Mouse (Mus musculus): ENCODE results near the gene Wt1. TPM values are rescaled to one million over a fixed set of nuclear protein-coding genes. Genes with fewer than 3 reads are reported as not detected.

The Wt1 gene
- polyA plus RNA-seq, 1 experiment from 2014 or later: 26.1 TPM

- Histone ChIP-seq H3K36me3 (no peaks in the 10 kb centered on the region), H3K27ac (replicated peaks) (peak overlapping the region; percentile 76), H3K4me2 (peak overlapping the region; percentile 67), H3K4me3 (peak overlapping the region; percentile 58), H3K9ac (peak overlapping the region; percentile 84), H3K4me1 (peaks cover 39% of the 10 kb centered on the region), H3K9me3 (no peaks in the 10 kb centered on the region), H3K27me3 (replicated peaks) (peaks cover 97% of the 10 kb centered on the region)
- under 1% methylated on average over 89 of the region's 92 CpGs for WGBS
- ATAC-seq (ENCODE audit: extremely low read depth, insufficient number of reproducible peaks, low FRiP score, low TSS enrichment): no peak
Observed at GRCm38 (mm10) chr2:105126691-105127530, 582 bp downstream of the Wt1 start.

- peaks cover 42% of the 10 kb centered on the region for H3K4me1 ChIP-seq
- ATAC-seq (ENCODE audit: extremely low read depth, insufficient number of reproducible peaks, low FRiP score, low TSS enrichment): no peak
- peaks cover 99% of the 10 kb centered on the region for H3K27me3 ChIP-seq (replicated peaks)
- H3K36me3 ChIP-seq: no peaks in the 10 kb centered on the region
- H3K4me2 ChIP-seq: peak overlapping the region; percentile 67
- peak overlapping the region; percentile 76 for H3K27ac ChIP-seq (replicated peaks)
- 2% methylated on average over 52 of the region's 52 CpGs for WGBS
- peak overlapping the region; percentile 84 for H3K9ac ChIP-seq
- peak overlapping the region; percentile 58 for H3K4me3 ChIP-seq
- H3K9me3 ChIP-seq: no peaks in the 10 kb centered on the region
Observed at GRCm38 (mm10) chr2:105127531-105128480, 1.5 kb downstream of the Wt1 start.

GRCm38 (mm10) chr2:105128564-105128963 lies 2.2 kb downstream of the Wt1 start:
- peak overlapping the region; percentile 58 for H3K4me3 ChIP-seq
- H3K9ac ChIP-seq: peak overlapping the region; percentile 84
- 6% methylated on average over 12 of the region's 12 CpGs for whole genome bisulfite sequencing
- H3K36me3 ChIP-seq: no peaks in the 10 kb centered on the region
- H3K27me3 ChIP-seq (replicated peaks): peaks cover 99% of the 10 kb centered on the region
- H3K27ac ChIP-seq (replicated peaks): peak overlapping the region; percentile 32; the same call in 1 of the 2 replicates
- H3K4me1 ChIP-seq: peaks cover 44% of the 10 kb centered on the region
- no peaks in the 10 kb centered on the region for H3K9me3 ChIP-seq
- ATAC-seq (ENCODE audit: extremely low read depth, insufficient number of reproducible peaks, low FRiP score, low TSS enrichment): no peak
- H3K4me2 ChIP-seq: peak overlapping the region; percentile 67

GRCm38 (mm10) chr2:105130351-105131060 lies 4.2 kb downstream of the Wt1 start:
- Histone ChIP-seq H3K9ac (peak overlapping the region; percentile 73), H3K4me2 (peak overlapping the region; percentile 67), H3K9me3 (no peaks in the 10 kb centered on the region), H3K36me3 (no peaks in the 10 kb centered on the region), H3K4me1 (peaks cover 56% of the 10 kb centered on the region), H3K27ac (replicated peaks) (peak overlapping the region; percentile 61), H3K27me3 (replicated peaks) (peaks cover 99% of the 10 kb centered on the region), H3K4me3 (peak overlapping the region; percentile 58)
- ATAC-seq (ENCODE audit: extremely low read depth, insufficient number of reproducible peaks, low FRiP score, low TSS enrichment): no peak
- under 1% methylated on average over 32 of the region's 32 CpGs for WGBS

- no peak for ATAC-seq (ENCODE audit: extremely low read depth, insufficient number of reproducible peaks, low FRiP score, low TSS enrichment)
- WGBS: 8% methylated on average over 12 of the region's 12 CpGs
- no peaks in the 10 kb centered on the region for H3K36me3 ChIP-seq
- peak overlapping the region; percentile 61 for H3K27ac ChIP-seq (replicated peaks)
- peaks cover 54% of the 10 kb centered on the region for H3K4me1 ChIP-seq
- H3K27me3 ChIP-seq (replicated peaks): peaks cover 99% of the 10 kb centered on the region
- H3K9ac ChIP-seq: peak overlapping the region; percentile 73
- no peaks in the 10 kb centered on the region for H3K9me3 ChIP-seq
- peak overlapping the region; percentile 58 for H3K4me3 ChIP-seq
- H3K4me2 ChIP-seq: peak overlapping the region; percentile 67
Observed at GRCm38 (mm10) chr2:105131061-105131810, 4.9 kb downstream of the Wt1 start.

- ATAC-seq (ENCODE audit: extremely low read depth, insufficient number of reproducible peaks, low FRiP score, low TSS enrichment): no peak
- no peaks in the 10 kb centered on the region for H3K36me3 ChIP-seq
- H3K27ac ChIP-seq (replicated peaks): peak overlapping the region; percentile 39; the same call in 1 of the 2 replicates
- H3K9ac ChIP-seq: 0 out of 2 replicates have a peak overlapping the region, but pooled peaks have one; percentile 73
- H3K4me3 ChIP-seq: 0 out of 2 replicates have a peak overlapping the region, but pooled peaks have one; percentile 22
- H3K27me3 ChIP-seq (replicated peaks): peaks cover 99% of the 10 kb centered on the region
- H3K9me3 ChIP-seq: no peaks in the 10 kb centered on the region
- peaks cover 49% of the 10 kb centered on the region for H3K4me1 ChIP-seq
- peak overlapping the region; percentile 67 for H3K4me2 ChIP-seq
- 10% methylated on average over 2 of the region's 2 CpGs for whole genome bisulfite sequencing
Observed at GRCm38 (mm10) chr2:105131811-105132100, 5.4 kb downstream of the Wt1 start.

GRCm38 (mm10) chr2:105132300-105132699 lies 6.0 kb downstream of the Wt1 start:
- WGBS: 4% methylated on average over 17 of the region's 17 CpGs
- H3K4me2 ChIP-seq: peak overlapping the region; percentile 67

GRCm38 (mm10) chr2:105132933-105133795 lies 6.8 kb downstream of the Wt1 start:
- peak overlapping the region; percentile 33 for H3K4me3 ChIP-seq
- no peak for ATAC-seq (ENCODE audit: extremely low read depth, insufficient number of reproducible peaks, low FRiP score, low TSS enrichment)

More at GRCm38 (mm10) chr2:105132300-105132699, 6.0 kb downstream of the Wt1 start:
- H3K4me1 ChIP-seq: peaks cover 44% of the 10 kb centered on the region
- peaks cover 99% of the 10 kb centered on the region for H3K27me3 ChIP-seq (replicated peaks)
- no peaks in the 10 kb centered on the region for H3K9me3 ChIP-seq
- H3K27ac ChIP-seq (replicated peaks): peak overlapping the region; percentile 71
- peak overlapping the region; percentile 22 for H3K4me3 ChIP-seq
- peak overlapping the region; percentile 73 for H3K9ac ChIP-seq
- H3K36me3 ChIP-seq: no peaks in the 10 kb centered on the region
- ATAC-seq (ENCODE audit: extremely low read depth, insufficient number of reproducible peaks, low FRiP score, low TSS enrichment): no peak

GRCm38 (mm10) chr2:105134296-105134695 lies 8.0 kb downstream of the Wt1 start:
- Histone ChIP-seq H3K36me3 (no peaks in the 10 kb centered on the region), H3K4me1 (peaks cover 44% of the 10 kb centered on the region), H3K9me3 (no peaks in the 10 kb centered on the region), H3K27ac (replicated peaks) (peak overlapping the region; percentile 48), H3K27me3 (replicated peaks) (peaks cover 96% of the 10 kb centered on the region), H3K9ac (peak overlapping the region; percentile 50; the same call in 1 of the 2 replicates), H3K4me3 (peak overlapping the region; percentile 28), H3K4me2 (peak overlapping the region; percentile 67)
- WGBS: under 1% methylated on average over 19 of the region's 19 CpGs
- peak; percentile 68; the same call in 1 of the 2 replicates for ATAC-seq (ENCODE audit: extremely low read depth, insufficient number of reproducible peaks, low FRiP score, low TSS enrichment)

More at GRCm38 (mm10) chr2:105132933-105133795, 6.8 kb downstream of the Wt1 start:
- H3K9ac ChIP-seq: peak overlapping the region; percentile 61
- peak overlapping the region; percentile 67 for H3K4me2 ChIP-seq
- 4% methylated on average over 43 of the region's 43 CpGs for WGBS
- peaks cover 38% of the 10 kb centered on the region for H3K4me1 ChIP-seq
- H3K36me3 ChIP-seq: no peaks in the 10 kb centered on the region
- peaks cover 100% of the 10 kb centered on the region for H3K27me3 ChIP-seq (replicated peaks)
- peak overlapping the region; percentile 71 for H3K27ac ChIP-seq (replicated peaks)
- no peaks in the 10 kb centered on the region for H3K9me3 ChIP-seq

Measured in heart, embryonic 13.5 days (tissue).